ENCODE assay signal across 8 mouse cellular contexts in the genomic region with DNA sequence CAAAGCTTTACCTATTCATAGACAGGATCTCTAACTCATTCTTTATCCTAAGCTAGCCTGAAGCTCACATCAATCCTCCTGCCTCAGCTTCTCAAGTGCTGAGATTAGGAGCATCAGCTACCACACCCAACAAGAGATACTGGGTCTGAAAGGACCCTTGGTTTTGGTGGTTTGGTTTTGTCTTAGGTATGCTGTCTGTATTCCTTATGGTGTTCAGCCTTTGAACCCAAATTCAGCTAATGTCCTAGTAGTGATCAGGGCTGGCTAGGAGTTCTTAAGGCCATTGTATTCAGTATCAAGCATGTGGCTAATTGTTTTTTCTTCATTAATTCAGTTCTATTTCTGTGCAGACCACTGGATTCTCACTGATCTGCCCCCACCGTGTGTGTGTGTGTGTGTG. TPM values are rescaled to one million over a fixed set of nuclear protein-coding genes. Genes with fewer than 3 reads are reported as not detected.
DNase-seq lines count a peak whose midpoint lies in the region; ATAC-seq and TF ChIP-seq lines count a peak whose summit lies in the region.

No protein-coding gene starts in this region.

- peak overlapping the region; percentile 94 for H3K9ac ChIP-seq in CH12.LX (ENCODE audit: insufficient read depth, low read depth)
- peak overlapping the region; percentile 97 for H3K9ac ChIP-seq in heart, embryonic 16.5 days (ENCODE audit: low read length)

- TF ChIP-seq POLR2A in CH12.LX (IDR thresholded peaks at IDR 0.05; ENCODE audit: low read depth, low read length) = no peak

- 0 out of 2 replicates have a peak, but pooled peaks cover 2% of the 10 kb centered on the region for H3K36me3 ChIP-seq in heart, embryonic 10.5 days
- H3K36me3 ChIP-seq in CH12.LX (replicated peaks in 1 of 2; ENCODE audit: control insufficient read depth in 1 of 2, insufficient read depth in 1 of 2, low read length in 1 of 2) = peaks cover 0 to 21% of the 10 kb centered on the region in 2 experiments
- H3K36me3 ChIP-seq in heart, embryonic 16.5 days (ENCODE audit: control insufficient read depth, insufficient read depth) = 0 out of 2 replicates have a peak, but pooled peaks cover 4% of the 10 kb centered on the region
- H3K36me3 ChIP-seq in macrophage (ENCODE audit: inconsistent target) = no peaks in the 10 kb centered on the region

- DNase-seq in heart, embryonic 10.5 days (ENCODE audit: low spot score) = peak; percentile 14
- DNase-seq in heart, adult 9 months (ENCODE audit: low spot score in 2 of 2) = no peak
- no peak for DNase-seq in CH12.LX (ENCODE audit: extremely low read depth)
- no peak for DNase-seq in ovary, postnatal 10 days (ENCODE audit: low spot score)
- DNase-seq in urinary bladder, adult 18-20 months (ENCODE audit: low spot score in 2 of 2) = no peak
- DNase-seq in spleen, postnatal 4 days (ENCODE audit: low spot score in 2 of 2) = no peak

- in situ Hi-C loops in CH12.LX (cut with MboI; ENCODE audit: low pct_ligation_motif_present, low pct_unique_long_range_greater_than_20kb, low sequenced_read_pairs) = loop anchor here (25.0 kb wide), 1 partner anchor 105 kb away; no protein-coding TSS in a partner anchor

- H3K4me1 ChIP-seq in heart, embryonic 10.5 days = peaks cover 32% of the 10 kb centered on the region
- H3K4me1 ChIP-seq in CH12.LX (ENCODE audit: control insufficient read depth in 1 of 2, insufficient read depth in 2 of 2) = peaks cover 4 to 70% of the 10 kb centered on the region in 2 experiments; a peak in 3 of 4 replicates
- peaks cover 20% of the 10 kb centered on the region for H3K4me1 ChIP-seq in heart, embryonic 16.5 days (ENCODE audit: control insufficient read depth, insufficient read depth, low read length)

- 4% methylated on average over 1 of the region's 1 CpGs for WGBS in heart, embryonic 10.5 days
- 0% methylated on average over 1 of the region's 1 CpGs for WGBS in heart, embryonic 16.5 days
- 0% methylated on average over 1 of the region's 1 CpGs for WGBS in macrophage (ENCODE audit: missing documents)

- no peak for TF ChIP-seq CTCF in CH12.LX (conservative IDR thresholded peaks at IDR 0.05 in 1 of 2, IDR thresholded peaks at IDR 0.05 in 1 of 2; ENCODE audit: low read depth in 2 of 2, low read length in 2 of 2)

- no peaks in the 10 kb centered on the region for H3K27me3 ChIP-seq in heart, embryonic 10.5 days (ENCODE audit: insufficient read depth, poor library complexity, severe bottlenecking)
- H3K27me3 ChIP-seq in CH12.LX (replicated peaks) = no peaks in the 10 kb centered on the region
- H3K27me3 ChIP-seq in heart, embryonic 16.5 days (ENCODE audit: control insufficient read depth, insufficient read depth, low read length) = no peaks in the 10 kb centered on the region

- H3K9me3 ChIP-seq in heart, embryonic 10.5 days = no peaks in the 10 kb centered on the region
- no peaks in the 10 kb centered on the region for H3K9me3 ChIP-seq in CH12.LX (replicated peaks; ENCODE audit: low read length)
- no peaks in the 10 kb centered on the region for H3K9me3 ChIP-seq in heart, embryonic 16.5 days (replicated peaks; ENCODE audit: control insufficient read depth, low read length)

- dilution Hi-C loops in CH12.LX (cut with MboI; ENCODE audit: extremely low pct_ligation_motif_present, extremely low pct_unique_long_range_greater_than_20kb, low sequenced_read_pairs) = no loop called here

- H3K4me2 ChIP-seq in CH12.LX (ENCODE audit: insufficient read depth, low read depth, poor library complexity, severe bottlenecking) = peak overlapping the region; percentile 95
- H3K4me2 ChIP-seq in heart, embryonic 16.5 days (ENCODE audit: low read depth, low read length) = peak overlapping the region; percentile 85

- no peak for TF ChIP-seq RAD21 in CH12.LX (IDR thresholded peaks at IDR 0.05; ENCODE audit: low read depth, low read length)

- no peak for ATAC-seq in heart, embryonic 16.5 days (replicated peaks; ENCODE audit: extremely low read depth, insufficient read depth, low FRiP score)

- H3K4me3 ChIP-seq in heart, embryonic 10.5 days = peak overlapping the region; percentile 89
- H3K4me3 ChIP-seq in CH12.LX (replicated peaks in 1 of 3; ENCODE audit: low read depth in 2 of 3, low read length in 2 of 3, poor library complexity in 1 of 3) (peak overlapping the region; percentile 62 to 87 (median 85)), macrophage (ENCODE audit: inconsistent target) (peak overlapping the region; percentile 37)
- peak overlapping the region; percentile 95 for H3K4me3 ChIP-seq in heart, embryonic 16.5 days (ENCODE audit: low read length)

- H3K79me2 ChIP-seq in CH12.LX (replicated peaks; ENCODE audit: control insufficient read depth, extremely low read depth, insufficient read depth, poor library complexity, severe bottlenecking) (peaks cover 27% of the 10 kb centered on the region), macrophage (ENCODE audit: inconsistent target) (peaks cover 11% of the 10 kb centered on the region; the same call in 1 of the 2 replicates)

- peak overlapping the region; percentile 97 for H3K27ac ChIP-seq in heart, embryonic 10.5 days
- H3K27ac ChIP-seq in CH12.LX (ENCODE audit: insufficient read depth, low read depth) (peak overlapping the region; percentile 59; the same call in 1 of the 2 replicates), macrophage (peak overlapping the region; percentile 15; the same call in 1 of the 2 replicates)
- H3K27ac ChIP-seq in heart, embryonic 16.5 days (ENCODE audit: low read length) = peak overlapping the region; percentile 96

- no peak for TF ChIP-seq EP300 in CH12.LX (IDR thresholded peaks at IDR 0.05; ENCODE audit: low read length)

TF ChIP-seq in CH12.LX, 34 proteins besides CTCF, POLR2A, EP300 and RAD21:
- no peak for TF ChIP-seq RCOR1 (conservative IDR thresholded peaks at IDR 0.05; ENCODE audit: low read depth, low read length)
- TF ChIP-seq MAZ (IDR thresholded peaks at IDR 0.05; ENCODE audit: low read depth, low read length) = 0 out of 2 replicates have a peak, but pooled peaks have one; percentile 61

RNA-seq across cellular contexts. Expression of gene Lpgat1, which starts 0.5 kb away (rescaled TPM):
- polyA plus RNA-seq in heart, embryonic 10.5 days (2016; fragmentation: Nextera tagmentation; extraction: Ambion mirVana) = 25.7 and 46.0 TPM in 2 replicates
- total RNA-seq in CH12.LX (2012; rRNA removed) (15.3 and 24.2 TPM in 2 replicates), CH12.LX (2014; rRNA removed) (31.8 and 32.6 TPM in 2 replicates)
- polyA plus RNA-seq in CH12.LX (2012; ENCODE audit: insufficient read length, low read depth) (40.0 and 47.7 TPM in 2 replicates), macrophage (2018) (23.5 to 29.2 TPM (median 26.3 TPM) in 3 replicates)
- 13.7 and 16.9 TPM in 2 replicates for polyA plus RNA-seq in heart, embryonic 16.5 days (2015; fragmentation: Nextera tagmentation; extraction: Ambion mirVana)
- total RNA-seq in macrophage (2018; cell fraction: chromatin; rRNA removed) = 10 to 100 TPM; 15.6 to 53.3 (median 34.7) TPM
- total RNA-seq in macrophage (2018; cell fraction: cytosol; rRNA removed) = 10 to 100 TPM; 15.9 to 44.7 (median 28.1) TPM
- total RNA-seq in macrophage (2018; cell fraction: nucleus; rRNA removed) = 10 to 100 TPM; 20.2 to 64.0 (median 39.0) TPM

Comparison
In these comparisons a context has a peak if more than half of its experiments do, and no peak if none do; other contexts are left out.
1. H3K27ac ChIP-seq: peak in every context shown above with its lines; median percentile 97 in heart, embryonic 10.5 days; 96 in heart, embryonic 16.5 days; 59 in CH12.LX; 15 in macrophage.
2. H3K4me3 ChIP-seq: peak in every context shown above with its lines; median percentile 95 in heart, embryonic 16.5 days; 89 in heart, embryonic 10.5 days; 85 in CH12.LX; 37 in macrophage.